ENCODE assay signal across 10 mouse cellular contexts in the genomic region with DNA sequence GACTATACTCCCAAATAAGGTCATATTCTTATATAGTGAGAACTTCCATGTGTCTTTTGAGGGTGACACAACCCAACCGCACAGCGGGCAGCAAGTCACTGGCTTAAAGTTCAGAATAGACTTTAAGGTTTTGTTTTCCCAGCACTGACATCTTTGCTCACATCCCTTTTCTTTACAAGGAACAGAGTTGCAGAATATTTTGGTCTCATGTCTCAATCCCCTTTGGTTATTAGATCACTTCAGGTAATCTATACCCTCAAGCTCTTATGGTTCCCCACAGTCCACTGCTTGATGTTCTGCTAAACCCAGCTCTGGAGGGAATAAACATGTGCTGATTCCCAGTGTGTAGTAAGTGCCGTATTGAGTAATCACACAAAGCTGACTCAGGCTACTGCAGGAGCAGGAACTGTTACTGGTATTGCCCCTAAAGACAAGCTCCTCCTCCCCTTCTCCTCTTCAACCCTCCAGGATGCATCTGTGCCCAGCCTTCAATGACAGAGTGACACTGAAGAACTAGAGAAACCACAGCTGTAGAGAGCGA.
DNase-seq lines count a peak whose midpoint lies in the region; ATAC-seq and TF ChIP-seq lines count a peak whose summit lies in the region.
"Had no signal": no experiment of that assay in that cellular context is flagged by ENCODE, and none has a peak within 500 bp of the region (broad histone marks: within the 10 kb centered on the region; RNA-seq: fewer than 3 reads in every experiment).

No protein-coding gene starts in this region.

- in situ Hi-C loops in Patski (cut with MboI; ENCODE audit: low pct_unique_long_range_greater_than_20kb) = loop anchor here (10.0 kb wide), 1 partner anchor 133 kb away; no protein-coding TSS in a partner anchor

- DNase-seq in heart, adult 18-20 months = peak; percentile 22 to 67
- DNase-seq in heart, postnatal 36 days = no peak
- DNase-seq in Patski (ENCODE audit: low read depth, low spot score) (no peak), MN1 (ENCODE audit: low spot score) (no peak)
- no peak for DNase-seq in kidney, postnatal 4 days
- DNase-seq in cerebellum, postnatal 10 days = no peak

- intact Hi-C loops in heart, postnatal 36 days (cut with DNase I) = no loop called here

- H3K4me3 ChIP-seq in liver, embryonic 12.5 days = no peak overlapping the region
- H3K4me3 ChIP-seq: forebrain, embryonic 13.5 days; layer of hippocampus, adult 2 months had no signal

- no peak overlapping the region for H3K4me2 ChIP-seq in liver, embryonic 12.5 days
- H3K4me2 ChIP-seq: forebrain, embryonic 13.5 days had no signal

- ATAC-seq in Patski = peak; percentile 50
- peak; percentile 61; the same call in 1 of the 2 replicates for ATAC-seq in liver, embryonic 12.5 days
- peak; percentile 47 for ATAC-seq in megakaryocyte-erythroid progenitor cell, adult 5-6 weeks (replicated peaks; ENCODE audit: low FRiP score, low TSS enrichment, poor library complexity, severe bottlenecking)
- ATAC-seq: forebrain, embryonic 13.5 days had no signal

- no peaks in the 10 kb centered on the region for H3K9me3 ChIP-seq in liver, embryonic 12.5 days (replicated peaks)
- H3K9me3 ChIP-seq: forebrain, embryonic 13.5 days had no signal

- no peak for TF ChIP-seq CTCF in Patski (IDR thresholded peaks at IDR 0.05)

- no peak overlapping the region; the same call in 1 of the 2 replicates for H3K27ac ChIP-seq in liver, embryonic 12.5 days
- H3K27ac ChIP-seq: forebrain, embryonic 13.5 days; layer of hippocampus, adult 2 months had no signal

- CTCF ChIA-PET in Patski (lab: Charles Lee) = interaction anchor here (1.0 to 1.4 kb wide), 3 partner anchors 10 to 525 kb away, joined by 3 to 4 read pairs (median 3); no protein-coding TSS in a partner anchor

- WGBS in liver, embryonic 12.5 days (ENCODE audit: insufficient replicate concordance) = 38% methylated on average over 4 of the region's 4 CpGs

- H3K9ac ChIP-seq in liver, embryonic 12.5 days = no peak overlapping the region
- H3K9ac ChIP-seq: forebrain, embryonic 13.5 days had no signal

- POLR2A ChIA-PET in Patski (lab: Charles Lee) = no interaction called here

- H3K36me3 ChIP-seq in liver, embryonic 12.5 days = no peaks in the 10 kb centered on the region

- peaks cover 9% of the 10 kb centered on the region for H3K4me1 ChIP-seq in liver, embryonic 12.5 days

- H3K27me3 ChIP-seq in Patski = no peaks in the 10 kb centered on the region
- H3K27me3 ChIP-seq in liver, embryonic 12.5 days (replicated peaks) = no peaks in the 10 kb centered on the region
- H3K27me3 ChIP-seq: forebrain, embryonic 13.5 days had no signal

Comparison
In these comparisons a context has a peak if more than half of its experiments do, and no peak if none do; other contexts are left out.
1. DNase-seq: peak in heart, adult 18-20 months (2 of 2); none in heart, postnatal 36 days (0 of 2), Patski (single experiment), kidney, postnatal 4 days (0 of 2), cerebellum, postnatal 10 days (0 of 2) and MN1 (single experiment).
2. Peak in every context shown above with its lines, with median percentiles within 50 percentile points of each other: ATAC-seq.